Mouse (Mus musculus) fat pad, adult 2 months (tissue): ENCODE results near the gene Ceacam9.
"Not testable (repeated sequence)": the region's sequence is repeated elsewhere in the genome, so short reads cannot be mapped to it uniquely, and the experiment has no call there.

Experiments
- DNase-seq: peaks from one replicate; pipeline ENCODE4 v3.0.0-alpha.2; 2011; ENCODE audit warnings: low read depth, low spot score; ENCODE audit errors: extremely low read depth

The Ceacam9 gene

DNA sequence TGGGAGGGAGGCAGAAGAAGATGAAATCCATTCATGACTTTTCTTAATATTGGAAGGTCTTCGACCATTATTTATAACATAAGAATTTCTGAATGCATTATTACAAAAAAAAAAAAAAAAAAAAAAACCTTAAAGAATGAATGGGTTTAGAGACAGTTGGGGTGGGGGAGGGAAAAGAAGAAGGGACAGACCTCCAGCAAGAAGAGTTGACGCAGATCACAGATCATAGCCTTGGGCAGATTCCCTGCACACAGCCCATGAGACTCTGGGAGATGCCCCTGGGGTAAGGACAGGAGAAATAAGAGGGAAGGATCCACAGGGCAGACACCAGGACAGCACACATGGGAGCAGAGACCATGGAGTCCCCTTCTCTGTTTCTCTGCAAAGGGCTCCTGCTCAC lies at the start of gene Ceacam9:
Gene Ceacam9, plus strand, starts transcription at position 301 of the 400 bp plus-strand sequence.
- DNase-seq = no peak

DNA sequence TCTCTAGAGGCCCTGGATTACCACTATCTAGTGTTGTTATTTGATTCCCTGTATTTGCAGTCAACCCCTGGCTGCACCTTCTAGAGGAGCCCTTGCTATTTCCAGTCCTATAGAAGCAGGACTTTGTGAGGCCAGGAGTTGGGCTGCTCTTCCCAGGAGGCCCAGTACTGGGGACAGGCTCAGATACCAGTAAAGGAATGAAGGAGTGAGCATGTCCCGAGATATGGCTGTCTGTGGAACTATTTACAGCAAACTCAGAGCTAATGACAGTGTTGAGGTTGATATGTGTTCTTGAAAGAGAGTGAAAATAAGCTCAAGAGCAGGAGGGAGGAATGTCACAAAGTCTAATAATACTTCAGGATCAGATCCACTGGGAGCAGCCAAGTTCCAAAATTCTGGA lies 47.9 kb upstream of the Ceacam9 start:
- DNase-seq = no peak

DNA sequence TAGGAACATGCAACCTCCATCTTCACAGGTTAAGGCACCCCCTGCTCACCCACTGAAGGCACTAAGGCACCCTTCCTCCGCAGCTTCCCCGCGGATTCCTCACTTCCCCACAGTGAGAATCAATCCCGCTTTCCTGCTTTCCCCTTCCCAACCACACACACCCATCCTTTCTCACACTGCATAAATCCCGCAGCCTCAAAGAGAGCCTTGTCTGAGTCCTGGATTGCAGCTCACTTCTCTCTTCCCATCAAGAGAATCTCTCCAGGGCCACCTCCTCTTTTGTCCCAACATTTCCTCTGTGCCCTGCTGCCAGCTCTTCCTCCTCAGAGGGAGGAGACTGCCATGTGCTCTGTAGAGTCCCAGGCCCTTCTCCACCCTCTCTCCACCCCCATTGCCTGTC lies 47.0 kb upstream of the Ceacam9 start:
- DNase-seq = not testable (repeated sequence)

DNA sequence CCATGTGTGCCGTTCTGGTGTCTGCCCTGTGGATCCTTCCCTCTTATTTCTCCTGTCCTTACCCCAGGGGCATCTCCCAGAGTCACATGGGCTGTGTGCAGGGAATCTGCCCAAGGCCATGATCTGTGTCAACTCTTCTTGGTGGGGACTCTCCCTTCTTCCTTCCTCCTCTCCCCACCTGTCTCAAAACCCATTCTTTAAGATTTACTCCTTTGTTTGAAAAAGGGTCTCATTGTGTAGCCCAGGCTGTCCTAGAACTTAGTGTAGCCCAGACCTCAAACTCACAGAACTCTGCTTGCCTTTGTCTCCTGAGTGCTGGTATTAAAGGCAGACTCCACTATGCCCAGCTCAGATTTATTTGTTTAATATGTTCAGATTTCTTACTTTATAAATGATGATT lies 46.1 kb upstream of the Ceacam9 start, which contains the start of gene Ceacam15:
Gene Ceacam15, minus strand, starts transcription at position 101 of the 400 bp plus-strand sequence.
- no peak for DNase-seq

DNA sequence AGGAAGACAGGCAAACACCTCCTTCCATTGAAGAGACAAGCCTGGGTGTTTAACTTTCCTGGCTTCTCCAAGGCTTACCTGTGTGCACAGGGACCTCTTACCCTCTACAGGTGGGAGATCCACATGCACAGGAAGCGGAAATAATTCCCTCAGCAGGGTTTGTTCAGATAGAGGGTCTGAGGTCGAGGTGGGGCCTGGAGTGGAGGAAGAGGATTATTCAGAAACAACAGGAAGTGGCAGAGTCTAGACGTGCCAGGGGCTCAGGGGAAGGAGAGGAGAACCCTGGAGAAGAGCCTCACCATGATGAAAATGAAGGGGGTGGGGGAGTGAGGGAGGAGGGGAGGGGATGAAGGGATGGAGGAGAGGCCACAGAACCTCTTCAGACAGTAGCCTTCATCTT lies 41.5 kb upstream of the Ceacam9 start:
- not testable (repeated sequence) for DNase-seq

DNA sequence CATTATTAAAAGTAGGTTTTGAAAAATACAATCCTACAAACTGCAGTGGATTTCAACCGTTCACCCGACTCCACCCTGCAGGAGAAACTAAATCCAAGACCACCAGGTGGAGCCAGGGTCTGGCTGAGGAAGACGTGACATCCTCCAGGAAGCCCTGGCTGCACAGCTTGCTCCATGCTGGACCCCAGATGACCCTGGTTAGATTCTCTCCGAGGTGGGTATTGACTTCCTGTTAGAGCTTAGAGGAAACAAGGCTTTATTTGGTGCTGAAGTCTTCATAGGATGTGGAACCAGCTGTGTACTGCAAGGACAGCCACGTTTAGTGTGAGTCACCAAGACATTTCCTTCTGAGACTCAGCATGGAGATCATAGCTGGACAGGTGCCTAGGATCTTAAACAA lies 32.5 kb upstream of the Ceacam9 start:
- peak; percentile 18 for DNase-seq

DNA sequence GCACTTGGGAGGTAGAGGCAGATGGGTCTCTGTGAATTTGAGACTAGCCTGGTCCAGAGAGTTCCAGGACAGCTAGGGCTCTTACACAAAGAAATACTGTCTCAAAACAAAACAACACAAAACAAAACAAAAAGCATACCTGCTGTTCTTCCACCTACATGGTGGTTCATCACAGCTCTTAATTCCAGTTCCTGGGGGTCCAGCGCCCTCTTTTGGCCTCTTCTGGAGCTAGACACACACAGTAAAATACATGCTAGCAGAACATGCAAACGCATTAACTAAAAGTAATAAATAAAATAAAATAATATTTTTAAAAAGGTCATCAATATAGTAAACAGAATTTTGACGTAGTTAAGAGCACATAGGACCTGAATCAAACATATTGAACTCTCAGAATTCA lies 26.7 kb upstream of the Ceacam9 start:
- no peak for DNase-seq

DNA sequence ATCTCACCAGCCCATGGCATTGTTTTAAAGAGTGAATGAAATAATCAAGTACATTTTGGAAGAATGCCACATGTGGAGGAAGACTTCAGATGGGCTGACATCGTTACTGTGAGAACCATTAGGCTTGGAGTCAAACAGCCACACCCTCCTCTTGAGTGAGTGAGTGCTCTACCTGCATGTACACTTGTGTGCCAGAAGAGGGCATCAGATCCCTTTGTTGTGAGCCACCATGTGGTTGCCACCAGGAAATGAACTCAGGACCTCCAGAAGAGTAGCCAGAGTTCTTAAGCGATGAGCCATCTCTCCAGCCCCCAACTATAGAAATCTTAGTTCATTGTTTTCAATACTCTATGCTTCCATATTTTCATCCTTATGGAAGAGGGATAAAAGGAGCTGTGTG lies 22.7 kb upstream of the Ceacam9 start:
- no peak for DNase-seq

DNA sequence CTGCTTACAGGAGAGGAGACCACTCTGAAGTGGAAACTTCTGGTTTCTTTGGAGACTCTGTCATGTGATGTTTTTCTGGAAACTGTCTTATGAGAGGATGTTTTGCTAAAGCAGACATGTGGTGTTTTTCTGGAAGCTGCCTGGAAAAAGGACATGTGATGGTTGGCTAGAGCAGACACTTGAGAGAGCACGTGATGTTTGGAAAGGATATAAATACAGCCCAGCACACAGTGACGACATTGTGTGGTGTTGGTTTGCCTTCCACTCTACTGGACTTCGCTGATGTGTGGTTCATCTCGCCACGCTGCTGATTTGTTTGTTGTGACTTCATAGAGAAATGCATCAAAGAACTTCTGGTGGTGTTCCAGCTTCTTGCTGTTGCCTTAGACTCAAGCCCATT lies 21.1 kb upstream of the Ceacam9 start:
- no peak for DNase-seq

DNA sequence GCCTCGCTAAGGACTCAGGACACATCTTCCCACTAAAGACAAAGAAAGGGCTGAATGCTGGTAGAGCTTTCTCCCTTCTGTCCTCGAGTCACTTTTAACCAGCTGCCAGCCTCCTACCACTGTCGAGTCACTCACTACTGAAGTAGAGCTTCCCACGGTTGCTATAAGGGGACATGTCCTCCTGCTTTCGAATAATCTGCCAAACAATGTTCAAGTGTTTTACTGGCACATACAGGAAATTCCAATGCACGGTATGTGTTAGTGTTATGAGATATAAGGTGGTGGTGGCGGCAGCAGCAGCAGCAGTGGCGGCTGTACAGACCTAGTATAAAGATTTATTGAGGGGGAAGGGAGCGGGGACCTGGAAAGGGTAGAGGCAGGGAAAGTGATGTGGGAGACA lies 15.3 kb upstream of the Ceacam9 start:
- no peak for DNase-seq

DNA sequence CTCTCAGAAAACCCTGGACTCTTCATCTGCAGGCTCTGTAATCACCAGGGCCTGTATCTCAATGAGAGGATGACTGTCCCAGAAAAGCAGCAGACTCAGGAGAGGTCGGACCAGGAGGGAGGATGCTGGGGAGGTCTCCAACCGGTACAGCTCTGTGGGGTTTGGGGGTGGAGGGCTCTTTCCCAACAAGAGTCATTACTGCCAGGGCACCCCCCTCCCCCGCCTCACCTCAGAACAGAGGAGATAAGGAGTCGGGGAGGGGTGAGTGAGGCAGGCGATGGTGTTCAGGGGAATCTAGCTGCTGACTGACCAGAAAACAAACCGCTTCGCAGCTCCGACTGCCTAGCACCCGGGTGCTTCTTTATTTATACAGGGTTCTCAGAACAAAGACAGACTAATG lies 13.5 kb upstream of the Ceacam9 start:
- no peak for DNase-seq

DNA sequence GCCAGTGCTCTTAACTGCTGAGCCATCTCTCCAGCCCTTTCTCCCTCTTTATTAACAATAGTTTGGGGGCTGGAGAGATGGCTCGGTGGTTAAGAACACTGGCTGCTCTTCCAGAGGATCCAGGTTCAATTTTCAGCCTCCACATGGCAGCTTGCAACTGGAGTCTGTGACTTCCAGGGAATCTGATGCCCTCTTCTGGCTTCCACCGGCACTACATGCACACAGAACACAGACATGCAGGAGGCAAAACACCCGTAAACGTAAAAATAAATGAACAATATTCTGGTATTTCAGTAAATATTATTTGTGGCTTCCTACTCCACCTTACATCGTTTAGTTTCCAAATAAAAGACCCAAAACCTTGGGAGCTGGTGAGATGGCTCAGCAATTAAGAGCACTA lies 11.1 kb upstream of the Ceacam9 start:
- no peak for DNase-seq

DNA sequence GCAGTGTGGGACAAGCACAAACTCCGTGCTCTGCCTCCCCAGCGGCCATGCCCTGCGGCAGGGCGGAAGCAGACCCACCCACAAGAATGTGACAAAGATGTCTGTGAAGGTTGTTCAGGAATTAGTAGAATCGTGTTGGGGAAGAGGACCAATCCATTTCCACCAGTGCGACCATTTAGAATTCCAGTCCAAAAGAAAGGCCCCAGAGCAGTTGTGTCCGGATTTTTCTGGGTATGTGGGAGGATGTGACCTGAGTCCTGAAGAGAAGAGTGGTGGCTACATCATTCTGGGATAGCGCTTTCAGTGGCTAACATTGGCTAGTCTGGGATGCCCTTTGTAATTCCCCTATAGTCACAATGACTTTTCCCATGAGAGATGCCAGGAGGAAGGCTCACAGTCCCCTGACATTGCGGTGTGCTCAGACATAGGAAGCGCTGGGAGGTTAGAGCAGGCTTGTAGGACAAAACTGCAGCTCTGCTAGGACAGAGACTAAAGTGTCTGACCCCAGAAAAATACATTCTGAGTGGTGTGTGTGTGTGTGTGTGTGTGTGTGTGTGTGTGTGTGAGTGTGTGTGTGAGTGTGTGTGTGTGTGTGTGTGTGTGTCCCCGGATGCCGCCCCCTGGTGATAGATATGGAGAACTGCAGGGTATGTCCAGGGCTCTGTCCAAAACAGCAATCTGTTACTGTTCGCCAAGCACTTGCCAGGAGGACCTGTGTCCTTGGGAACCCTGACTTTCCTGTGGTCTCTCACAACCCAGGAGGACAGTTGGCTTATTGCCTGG lies 8.9 kb upstream of the Ceacam9 start:
- DNase-seq = no peak

DNA sequence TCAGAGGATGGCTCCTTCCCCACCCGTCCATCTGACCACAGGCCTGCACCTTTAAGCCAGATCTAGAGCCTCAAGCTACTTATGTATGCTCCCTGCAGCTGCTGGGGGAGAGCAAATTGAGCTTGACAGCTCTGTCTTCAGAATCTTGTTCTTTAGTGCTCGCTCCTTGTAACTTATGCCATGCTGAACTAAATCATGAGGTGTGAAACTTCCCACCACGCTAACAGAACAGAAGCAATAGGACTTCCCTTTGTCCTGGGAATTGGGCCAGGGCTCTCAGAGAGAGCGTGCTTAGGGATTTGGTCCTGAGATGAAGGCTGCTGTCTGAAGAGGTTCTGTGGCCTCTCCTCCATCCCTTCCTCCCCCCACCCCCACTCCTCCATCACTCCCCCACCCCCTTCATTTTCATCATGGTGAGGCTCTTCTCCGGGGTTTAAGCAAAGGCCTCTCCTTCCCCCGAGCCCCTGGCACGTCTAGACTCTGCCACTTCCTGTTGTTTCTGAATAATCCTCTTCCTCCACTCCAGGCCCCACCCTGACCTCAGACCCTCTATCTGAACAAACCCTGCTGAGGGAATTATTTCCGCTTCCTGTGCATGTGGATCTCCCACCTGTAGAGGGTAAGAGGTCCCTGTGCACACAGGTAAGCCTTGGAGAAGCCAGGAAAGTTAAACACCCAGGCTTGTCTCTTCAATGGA lies 5.1 kb upstream of the Ceacam9 start:
- not testable (repeated sequence) for DNase-seq

DNA sequence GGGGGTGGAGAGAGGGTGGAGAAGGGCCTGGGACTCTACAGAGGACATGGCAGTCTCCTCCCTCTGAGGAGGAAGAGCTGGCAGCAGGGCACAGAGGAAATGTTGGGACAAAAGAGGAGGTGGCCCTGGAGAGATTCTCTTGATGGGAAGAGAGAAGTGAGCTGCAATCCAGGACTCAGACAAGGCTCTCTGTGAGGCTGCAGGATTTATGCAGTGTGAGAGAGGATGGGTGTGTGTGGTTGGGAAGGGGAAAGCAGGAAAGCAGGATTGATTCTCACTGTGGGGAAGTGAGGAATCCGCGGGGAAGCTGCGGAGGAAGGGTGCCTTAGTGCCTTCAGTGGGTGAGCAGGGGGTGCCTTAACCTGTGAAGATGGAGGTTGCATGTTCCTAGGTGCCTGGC lies 761 bp downstream of the Ceacam9 start:
- not testable (repeated sequence) for DNase-seq

DNA sequence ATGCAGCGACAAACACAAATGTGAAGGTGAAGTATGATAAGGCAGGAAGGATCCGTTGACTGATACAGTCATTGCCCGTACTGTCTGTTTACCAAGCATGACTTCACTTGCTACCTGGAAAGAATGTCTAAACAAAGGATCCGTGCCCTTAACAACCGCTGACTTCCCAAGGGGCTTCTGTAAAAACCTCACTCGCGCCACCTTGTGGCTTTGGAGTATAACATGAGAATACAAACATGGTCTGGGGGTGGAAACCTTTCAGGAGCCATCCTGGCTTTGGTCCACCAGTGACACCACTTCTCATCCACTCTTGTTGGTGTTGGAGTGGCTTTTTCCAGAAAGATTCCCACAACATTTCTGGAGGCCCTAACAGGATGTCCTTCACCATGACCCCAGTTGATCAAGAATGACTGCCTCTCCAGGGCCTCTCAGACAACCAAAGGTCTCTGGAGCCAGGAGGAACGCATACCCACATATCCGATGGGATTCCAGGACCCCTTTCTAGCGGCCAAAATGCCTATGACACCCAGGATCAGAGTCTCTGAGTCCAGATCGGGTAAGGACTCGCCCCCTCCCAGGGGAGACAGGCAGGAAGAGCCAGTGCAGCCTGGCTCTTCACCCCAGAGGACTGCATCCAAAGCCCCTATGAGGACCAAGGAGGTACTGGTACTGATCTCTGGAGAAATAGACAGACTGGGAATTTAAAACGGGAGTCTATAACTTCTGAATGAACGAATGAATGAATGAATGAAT lies 7.0 kb downstream of the Ceacam9 start:
- no peak for DNase-seq

DNA sequence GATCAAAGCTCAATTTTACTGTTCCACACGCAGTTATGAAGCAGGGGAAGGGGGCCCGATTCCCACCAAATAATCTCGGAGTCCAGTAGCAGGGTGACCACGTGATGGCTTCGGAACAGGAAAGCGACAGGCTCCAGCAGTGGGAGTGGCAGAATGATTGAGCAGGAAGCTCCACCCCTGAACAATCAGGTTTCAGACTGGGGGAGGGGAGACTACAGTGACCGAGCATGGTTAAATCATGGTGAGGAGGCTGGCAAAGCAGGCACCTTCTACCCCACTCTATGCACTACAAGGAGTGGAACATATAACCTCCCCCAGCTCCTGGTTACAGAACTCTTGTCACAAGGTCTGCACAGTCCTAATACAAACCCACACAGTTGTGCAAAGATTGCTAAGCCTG lies 7.8 kb downstream of the Ceacam9 start:
- DNase-seq = not testable (repeated sequence)

DNA sequence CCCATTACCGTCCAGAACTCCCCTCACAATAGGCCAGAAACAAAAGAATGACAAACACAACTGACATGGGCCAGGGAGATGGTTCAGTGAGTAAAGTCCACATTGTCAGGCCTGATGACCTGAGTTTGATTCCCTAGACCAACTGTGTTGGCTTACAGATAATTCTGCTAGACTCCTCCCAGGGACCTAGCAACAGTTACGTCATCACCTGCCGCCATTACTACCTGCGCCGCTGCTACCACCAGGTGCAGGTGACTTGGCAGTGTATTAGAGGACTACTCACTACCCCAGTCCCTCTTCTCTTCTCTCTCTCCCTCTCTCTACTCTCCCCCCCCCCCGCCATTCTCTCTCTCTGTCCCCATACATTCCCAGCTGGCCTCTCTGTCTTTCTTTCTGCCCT lies 9.1 kb downstream of the Ceacam9 start:
- no peak for DNase-seq

DNA sequence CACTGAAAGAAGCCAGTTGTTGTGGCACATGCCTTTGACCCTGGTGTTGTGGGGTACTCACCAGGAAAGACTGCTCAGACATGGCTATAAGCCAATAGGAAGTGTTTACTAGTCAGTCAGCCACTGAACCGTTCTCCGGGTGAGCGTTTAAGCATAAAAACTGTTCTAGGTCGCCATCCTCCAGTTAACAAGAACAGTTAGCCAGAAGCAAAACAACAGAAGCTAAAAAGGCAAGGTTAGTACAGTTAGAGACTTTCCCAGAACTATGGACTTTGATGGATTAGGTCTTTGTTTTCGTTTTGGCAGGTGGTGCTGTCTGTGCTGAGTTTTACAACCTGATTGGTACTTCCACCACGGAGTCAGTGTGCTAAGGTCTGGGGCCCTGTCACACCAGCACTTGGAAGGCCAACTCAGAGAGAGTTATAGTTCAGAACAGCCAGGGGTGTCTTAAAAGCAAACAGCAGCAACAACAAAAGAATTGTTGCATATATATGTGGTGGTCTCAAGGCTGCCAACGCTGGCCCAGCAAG lies 10.2 kb downstream of the Ceacam9 start:
- no peak for DNase-seq

DNA sequence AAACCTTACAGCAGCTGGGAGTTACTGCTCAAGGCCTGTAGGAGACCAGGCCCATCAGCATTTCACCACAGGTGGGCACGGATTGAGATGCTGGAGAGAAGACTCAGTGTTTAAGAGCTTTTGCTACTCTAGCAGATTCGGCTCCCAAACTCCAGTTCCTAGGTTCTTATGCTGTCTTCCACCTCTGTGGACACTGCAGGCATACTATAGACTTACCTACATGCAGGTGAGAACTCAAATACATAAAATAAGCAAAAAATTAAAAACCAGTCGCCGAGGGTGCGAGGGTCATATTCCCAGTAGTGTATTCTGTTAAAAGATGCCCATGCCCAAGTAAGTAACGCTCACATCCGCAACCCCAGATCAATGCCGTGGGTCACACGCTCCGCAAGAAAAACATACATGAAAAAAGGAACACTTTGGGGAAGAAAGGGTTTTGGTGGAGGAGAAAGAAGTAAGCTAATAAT lies 15.9 kb downstream of the Ceacam9 start:
- DNase-seq = no peak

DNA sequence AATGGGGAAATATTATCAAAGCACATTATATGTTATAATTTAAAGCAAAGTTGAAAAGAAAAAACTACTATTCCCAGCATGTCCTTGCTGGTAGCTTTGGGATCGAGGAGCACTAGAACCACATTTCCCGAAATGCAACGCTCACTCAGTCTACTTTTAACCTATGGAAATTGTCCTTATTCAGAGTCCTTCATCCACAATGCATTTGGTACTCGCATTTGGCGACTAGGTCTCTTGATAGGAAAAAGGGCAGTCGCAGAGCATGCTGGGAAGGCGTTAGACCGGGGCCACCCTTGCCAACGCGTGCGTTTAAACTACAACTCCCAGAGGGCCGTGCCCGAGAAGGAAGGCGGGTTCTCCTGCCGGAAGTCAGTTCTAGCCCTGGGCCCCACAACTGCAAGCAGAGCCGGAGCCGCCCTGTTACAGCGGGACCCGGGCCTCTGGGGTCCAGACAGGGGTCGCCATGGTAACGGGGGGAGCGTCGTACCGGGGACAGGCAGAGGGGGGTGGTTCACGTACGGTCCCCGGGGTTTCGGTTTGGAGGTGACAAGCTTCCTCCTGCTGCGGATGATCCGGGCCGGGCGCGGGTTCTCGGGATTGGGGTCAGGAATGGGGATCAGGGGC lies 16.5 kb downstream of the Ceacam9 start, which contains the start of gene Ap2s1:
Gene Ap2s1, plus strand, starts transcription at position 338 of the 624 bp plus-strand sequence.
- DNase-seq = peak; percentile 95
